Mouse (Mus musculus): ENCODE data around the gene Hdac11.
"Not testable (repeated sequence)": the region's sequence is repeated elsewhere in the genome, so short reads cannot be mapped to it uniquely, and the experiment has no call there.

The Hdac11 gene

DNA sequence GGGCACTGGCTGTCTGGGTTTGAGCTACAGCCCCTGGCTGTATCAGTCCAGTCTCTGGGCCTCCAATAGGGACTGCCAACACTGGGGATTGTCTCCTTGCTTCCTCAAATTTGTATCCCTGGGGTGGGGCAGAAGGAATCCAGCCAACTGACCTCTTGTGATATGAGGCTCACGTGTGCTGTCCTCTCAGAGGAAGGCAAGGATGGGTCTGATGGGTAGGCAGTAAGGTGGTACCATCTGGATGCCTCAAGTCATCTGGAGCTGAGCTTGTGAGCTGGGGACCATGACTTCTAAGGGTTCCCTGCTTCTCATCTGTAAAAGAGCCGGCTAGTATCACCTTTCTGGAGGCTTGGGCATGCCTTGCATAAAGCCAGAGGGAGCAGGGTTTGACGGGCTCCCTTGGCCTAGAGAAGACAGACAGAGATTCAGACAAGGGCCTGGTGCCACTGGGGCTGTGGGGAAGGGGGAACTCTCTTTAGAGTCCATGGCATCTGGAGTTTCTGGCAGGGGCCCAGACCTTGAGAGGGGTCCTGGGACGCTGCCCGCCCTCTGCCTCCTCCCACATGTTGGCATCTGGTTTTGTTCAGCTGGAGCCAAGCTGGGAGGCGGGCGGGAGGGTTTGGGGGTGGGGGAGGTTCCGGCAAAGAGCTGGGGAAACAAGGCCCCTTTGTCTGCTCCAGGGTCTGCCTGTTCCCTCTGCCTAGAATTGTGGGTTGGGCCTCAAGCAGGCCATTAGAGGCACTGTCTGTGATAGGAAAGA is 44.1 kb downstream of the Hdac11 start:
- DNase-seq (ENCODE audit: extremely low spot score, low read depth, low spot score) = peak; percentile 54

DNA sequence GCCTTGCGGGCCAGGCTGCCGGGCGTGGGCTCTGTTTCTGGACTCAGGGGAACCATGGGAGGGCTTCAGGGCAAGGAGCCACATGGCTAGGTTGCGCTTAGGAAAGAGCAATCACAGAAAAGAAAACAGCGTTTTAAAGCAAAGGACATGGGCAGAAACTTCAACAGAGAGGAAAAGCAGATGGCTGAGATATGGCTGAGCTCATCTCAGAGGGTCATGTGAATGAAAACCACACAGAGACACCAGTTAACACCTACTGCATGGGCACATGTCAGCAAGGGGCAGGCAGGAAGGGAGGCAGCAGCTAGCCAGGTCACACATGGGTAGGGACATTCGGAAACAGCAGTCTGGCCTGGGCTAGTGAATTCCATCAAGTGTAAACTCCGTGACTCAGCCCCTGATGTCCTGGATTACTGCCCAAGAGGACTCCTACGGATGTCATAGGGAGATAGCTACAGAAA is 45.4 kb downstream of the Hdac11 start:
- no peak for DNase-seq (ENCODE audit: extremely low spot score, low read depth, low spot score)

DNA sequence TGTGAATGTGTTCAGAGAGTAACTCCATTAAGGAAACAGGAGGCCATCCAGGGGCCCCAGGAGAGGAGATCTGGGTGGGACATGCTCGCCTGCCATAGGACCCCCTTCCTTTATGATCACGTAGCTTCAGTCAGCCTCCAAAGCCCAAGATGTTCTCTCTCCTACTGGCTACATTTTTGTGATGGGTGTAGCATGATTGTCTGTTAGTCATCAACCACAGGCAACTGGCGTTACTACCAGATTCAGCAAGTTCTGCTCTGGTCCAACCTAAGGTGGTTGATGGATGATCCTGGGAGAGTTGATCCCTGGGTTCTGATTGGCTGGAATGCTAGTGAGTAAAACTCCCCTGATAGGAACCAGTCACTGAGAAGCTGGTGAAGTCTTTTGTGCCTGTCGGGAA is 46.1 kb downstream of the Hdac11 start:
- DNase-seq (ENCODE audit: extremely low spot score, low read depth, low spot score) = no peak

DNA sequence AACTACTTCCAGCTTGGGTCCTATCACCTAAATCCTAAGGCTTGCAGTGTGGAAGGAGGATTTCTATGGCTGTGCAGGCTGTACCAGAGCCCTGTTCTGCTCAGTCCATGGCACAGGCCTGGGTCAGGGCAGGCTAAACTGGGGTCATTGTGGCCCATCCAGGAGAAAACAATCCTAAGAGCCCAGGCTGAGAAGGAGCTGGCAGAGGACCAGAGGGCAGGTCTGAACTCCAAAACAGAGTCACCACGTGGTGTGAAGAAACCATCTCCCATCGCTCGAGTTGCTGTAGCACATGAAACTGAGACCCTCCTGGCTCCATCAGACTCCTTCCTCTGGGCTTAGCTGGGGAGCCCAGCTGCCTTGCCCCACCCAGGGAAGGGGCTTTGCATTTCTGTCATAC is 48.9 kb downstream of the Hdac11 start:
- DNase-seq (ENCODE audit: extremely low spot score, low read depth, low spot score) = no peak

DNA sequence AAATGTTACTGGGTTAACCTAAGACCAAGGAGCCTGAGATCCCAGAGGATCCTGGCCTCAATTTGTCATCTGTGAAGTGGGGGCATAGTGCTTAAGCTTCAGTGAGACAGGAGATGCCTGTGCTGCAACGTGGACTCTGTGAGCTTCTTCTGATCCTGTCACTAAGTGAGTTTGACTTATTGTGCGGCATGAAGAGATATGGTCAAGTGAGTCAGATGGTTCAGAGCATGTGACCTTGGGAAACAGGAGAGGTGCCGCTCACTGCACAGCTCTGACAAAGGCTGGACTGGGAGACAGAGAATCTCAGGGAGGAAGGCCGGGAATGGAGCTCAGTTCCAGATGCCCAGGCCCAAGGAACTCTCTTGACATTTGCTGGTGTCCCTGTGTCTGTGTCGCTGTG is 49.3 kb downstream of the Hdac11 start:
- no peak for DNase-seq (ENCODE audit: extremely low spot score, low read depth, low spot score)

DNA sequence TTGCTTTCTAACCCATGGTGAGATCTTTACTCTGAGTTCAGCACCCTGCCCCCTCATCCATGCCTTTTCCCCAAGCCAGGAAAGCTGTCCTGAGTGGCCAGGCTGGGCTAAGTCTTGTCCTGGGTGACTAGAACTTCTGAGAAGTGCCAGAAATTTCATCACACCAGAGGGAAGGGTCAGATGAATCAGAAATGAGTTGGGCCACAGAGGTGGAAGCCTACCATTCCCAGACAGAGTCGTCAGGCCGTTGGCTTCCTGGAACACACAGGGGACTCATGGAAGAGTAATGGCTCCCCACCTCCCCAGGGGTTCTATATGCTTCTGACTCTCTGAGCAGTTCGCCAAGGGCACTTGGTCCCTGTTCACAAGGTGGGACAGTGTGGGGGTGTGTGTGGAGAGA is 51.0 kb downstream of the Hdac11 start:
- DNase-seq (ENCODE audit: extremely low spot score, low read depth, low spot score) = no peak

DNA sequence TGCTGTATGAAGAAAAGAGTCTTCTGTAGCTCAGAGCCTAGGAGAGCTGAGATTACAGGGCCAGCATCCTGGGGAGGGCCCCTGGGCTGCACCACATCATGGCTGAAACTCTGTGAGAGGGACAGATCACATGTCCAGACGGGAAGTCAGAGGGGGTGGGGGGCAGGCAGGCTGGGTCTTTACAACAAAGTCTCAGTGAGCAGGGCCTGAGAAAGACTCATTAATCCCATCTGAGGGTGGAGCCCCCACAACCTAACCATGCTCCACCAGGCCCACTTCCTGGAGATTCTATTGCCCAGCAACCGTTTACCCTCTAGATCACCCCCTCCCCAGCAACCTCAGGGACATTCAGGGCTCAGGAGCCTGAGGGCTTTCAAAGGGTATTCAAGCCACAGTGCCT is 53.3 kb downstream of the Hdac11 start:
- no peak for DNase-seq (ENCODE audit: extremely low spot score, low read depth, low spot score)

DNA sequence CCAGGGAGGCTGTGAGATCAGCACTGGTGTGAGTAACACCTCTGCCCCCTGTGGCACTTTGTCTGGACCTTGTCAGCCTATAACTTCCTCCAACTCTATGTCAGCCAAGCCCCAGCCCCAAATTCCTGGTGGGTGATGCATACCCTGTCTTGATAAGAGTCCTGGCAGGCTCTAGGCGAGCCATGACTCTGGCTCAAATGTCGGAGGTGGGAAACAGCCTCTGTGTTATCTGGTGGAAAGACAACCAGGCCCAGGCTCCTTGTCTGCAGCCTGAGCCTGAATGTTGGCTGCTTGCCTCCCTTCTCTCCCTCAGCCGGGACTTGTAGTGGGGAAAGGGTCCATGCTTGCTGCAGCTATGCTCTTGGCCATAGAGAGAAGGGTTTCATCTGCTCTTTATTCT is 54.4 kb downstream of the Hdac11 start:
- DNase-seq (ENCODE audit: extremely low spot score, low read depth, low spot score) = no peak

DNA sequence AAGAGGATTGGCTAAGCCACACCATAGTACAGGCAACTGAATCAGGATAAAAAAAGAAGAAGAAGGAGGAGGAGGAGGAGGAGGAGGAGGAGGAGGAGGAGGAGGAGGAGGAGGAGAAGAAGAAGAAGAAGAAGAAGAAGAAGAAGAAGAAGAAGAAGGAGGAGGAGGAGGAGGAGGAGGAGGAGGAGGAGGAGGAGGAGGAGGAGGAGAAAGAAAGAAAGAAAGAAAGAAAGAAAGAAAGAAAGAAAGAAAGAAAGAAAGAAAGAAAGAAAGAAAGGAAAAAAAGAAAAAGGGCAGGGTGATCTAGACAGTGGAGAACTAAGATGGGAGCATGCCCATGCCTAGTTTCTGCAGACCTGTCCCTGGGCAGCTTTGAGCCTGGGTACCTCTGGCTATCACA is 55.7 kb downstream of the Hdac11 start, which contains the start of gene Fbln2:
Fbln2 (plus strand) TSS at position 301 of the 400 bp plus-strand sequence.
- DNase-seq (ENCODE audit: extremely low spot score, low read depth, low spot score) = not testable (repeated sequence)

DNA sequence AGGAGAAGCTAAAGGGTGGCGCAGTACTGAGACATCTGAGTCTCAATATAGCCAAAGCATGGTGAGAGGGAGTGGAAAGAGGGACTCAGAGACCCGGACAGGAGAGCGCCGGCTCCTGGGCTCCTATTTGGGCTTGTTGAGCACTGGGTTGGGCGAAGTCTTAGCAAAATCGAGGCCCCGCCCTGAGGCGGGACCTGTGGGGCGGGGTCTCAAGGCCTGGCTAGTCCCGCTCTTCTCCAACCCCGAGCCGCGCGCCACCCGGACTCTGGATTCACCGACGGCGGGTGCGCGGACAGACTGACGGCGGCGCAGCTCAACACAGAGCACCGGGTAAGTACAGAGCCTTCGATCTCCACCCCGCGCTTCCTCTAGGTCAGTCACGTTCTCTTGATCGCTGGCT is 56.1 kb downstream of the Hdac11 start:
- DNase-seq (ENCODE audit: extremely low spot score, low read depth, low spot score) = no peak

DNA sequence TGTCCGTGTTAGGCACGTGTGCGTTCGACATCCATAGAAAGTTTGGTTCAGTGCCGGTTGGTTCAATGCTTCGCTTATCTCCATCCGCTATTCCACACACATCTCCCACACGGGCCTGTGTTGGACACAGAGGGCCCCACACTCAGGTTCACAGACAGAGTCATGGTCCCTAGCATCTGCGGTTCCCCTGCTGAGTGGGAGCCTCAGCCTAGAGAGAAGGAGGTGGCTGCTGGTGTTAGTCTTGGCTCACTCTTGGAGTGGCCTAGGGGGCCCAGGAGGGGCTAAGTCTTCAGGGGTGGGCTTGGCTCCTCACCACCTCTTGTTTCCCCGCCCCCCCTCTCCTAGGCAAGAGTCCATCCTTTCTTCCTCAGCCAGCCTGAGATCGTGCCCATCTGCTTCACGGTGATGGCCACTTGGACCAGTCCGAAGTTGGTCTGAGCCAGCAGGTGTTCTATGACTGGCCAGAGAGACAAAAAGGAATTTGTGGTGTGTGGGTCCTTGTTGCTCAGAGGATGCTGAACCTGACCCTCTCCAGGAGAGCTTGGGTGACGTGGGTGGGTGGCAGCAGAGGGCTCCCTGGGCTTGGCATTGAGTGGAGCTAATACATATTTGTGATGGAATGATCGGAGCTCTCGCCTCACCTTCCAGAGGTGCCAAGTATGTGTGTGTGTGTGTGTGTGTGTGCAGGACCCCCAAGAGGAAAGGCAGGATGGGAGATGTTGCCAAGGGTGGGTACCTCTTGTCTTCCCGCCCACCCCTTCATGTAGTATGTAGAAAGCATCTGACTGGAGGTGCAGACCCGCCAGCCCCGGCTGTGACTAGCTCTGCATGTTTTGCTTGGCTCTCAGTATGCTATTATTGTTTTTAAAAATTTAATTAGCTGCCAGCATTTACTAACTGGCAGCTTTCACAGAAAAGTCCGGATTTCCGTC is 57.1 kb downstream of the Hdac11 start:
- no peak for DNase-seq (ENCODE audit: extremely low spot score, low read depth, low spot score)

DNA sequence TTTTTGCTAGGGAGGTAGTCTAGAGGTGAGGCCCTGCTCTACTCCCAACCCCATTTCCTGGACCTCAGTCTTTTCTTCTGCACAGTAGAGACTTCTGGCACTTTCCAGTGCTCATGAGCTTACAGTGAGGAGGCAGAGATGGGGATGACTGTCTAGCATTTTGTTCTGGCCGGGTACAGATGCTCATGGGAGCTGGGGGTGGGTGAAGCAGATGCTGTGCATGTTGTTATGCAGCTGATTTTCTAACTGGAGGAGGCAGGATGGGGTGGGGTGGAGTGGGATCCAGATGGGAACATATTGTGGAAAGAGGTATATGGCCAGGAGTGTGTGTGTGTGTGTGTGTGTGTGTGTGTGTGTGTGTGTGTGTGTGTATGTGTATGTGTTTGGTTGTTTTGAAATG is 59.0 kb downstream of the Hdac11 start:
- DNase-seq (ENCODE audit: extremely low spot score, low read depth, low spot score) = no peak

DNA sequence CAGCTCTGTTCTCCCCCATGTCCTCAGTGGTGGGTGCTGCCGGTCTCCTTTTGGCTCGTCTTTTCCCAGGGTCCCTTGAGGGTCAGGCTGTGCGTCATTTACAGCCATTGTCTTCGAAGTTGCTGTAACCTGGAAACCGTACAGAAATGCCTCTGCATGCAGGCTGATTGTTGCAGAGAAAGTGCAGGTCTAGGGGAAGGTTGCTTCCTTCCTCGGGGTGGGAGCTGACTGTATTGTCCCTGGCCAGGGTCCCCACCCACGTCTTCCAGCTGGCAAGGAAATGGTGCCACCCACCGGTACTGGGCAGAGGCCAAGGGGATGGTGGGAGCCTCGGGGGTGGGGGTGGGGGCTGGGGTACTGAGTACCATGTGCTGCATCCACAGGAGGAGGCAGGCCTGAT is 62.0 kb downstream of the Hdac11 start:
- no peak for DNase-seq (ENCODE audit: extremely low spot score, low read depth, low spot score)

DNA sequence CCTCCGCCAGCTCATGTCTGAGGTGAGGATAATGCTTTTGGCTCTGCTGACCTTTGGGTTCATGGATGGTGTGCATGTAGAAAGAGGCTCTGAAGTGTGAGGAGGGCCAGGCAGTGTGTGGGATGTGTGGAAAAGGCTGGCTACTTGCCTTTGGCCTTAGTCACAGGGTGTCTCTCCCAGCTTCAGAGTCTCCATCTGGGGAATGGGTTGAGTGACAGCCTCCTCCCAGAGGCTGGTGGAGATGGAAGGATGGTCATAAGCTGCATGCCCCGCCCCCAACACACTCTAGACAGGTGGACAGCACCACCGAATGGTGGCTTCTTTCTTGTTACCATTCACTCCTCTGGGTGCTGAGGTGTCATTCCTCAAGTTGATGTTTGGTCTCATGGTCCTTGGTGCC is 62.4 kb downstream of the Hdac11 start:
- no peak for DNase-seq (ENCODE audit: extremely low spot score, low read depth, low spot score)

DNA sequence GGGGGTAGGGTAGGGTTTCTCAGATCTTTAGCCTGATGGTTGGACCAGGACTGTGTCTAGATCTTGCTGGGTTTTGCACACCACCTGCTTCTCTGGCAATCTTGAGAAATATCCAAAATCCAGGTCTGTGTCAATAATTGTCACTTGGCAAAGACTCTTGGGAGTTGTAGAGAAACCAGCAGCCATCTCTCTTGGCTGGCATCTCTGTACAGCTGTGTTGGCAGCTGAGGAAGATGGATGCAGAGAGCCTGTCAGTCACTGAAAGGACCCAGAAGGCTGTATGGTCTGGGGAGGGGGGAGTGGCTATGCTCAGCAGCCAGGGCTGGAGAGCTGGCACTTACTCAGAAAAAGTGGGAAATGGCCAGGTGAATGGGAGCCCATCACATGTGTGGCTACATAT is 63.6 kb downstream of the Hdac11 start:
- no peak for DNase-seq (ENCODE audit: extremely low spot score, low read depth, low spot score)

DNA sequence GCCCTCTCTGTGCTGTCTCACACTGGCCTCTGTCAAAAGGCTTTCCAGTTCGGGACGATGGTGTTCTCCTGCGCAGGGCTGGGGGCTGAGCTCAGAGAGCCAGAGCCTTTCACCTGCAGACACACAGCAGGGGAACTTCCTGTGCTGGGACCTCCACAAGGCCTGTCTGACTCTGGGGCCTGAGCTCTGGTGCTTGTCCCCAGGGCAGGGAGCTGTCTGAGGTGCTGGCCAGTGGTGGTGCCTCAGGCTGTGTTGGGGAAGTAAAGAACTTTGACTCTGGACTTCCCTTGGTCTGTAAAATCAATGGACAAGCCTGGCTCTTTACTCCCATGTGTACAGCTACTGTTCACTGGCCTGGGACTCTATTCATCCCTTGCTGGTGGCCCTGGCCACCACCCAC is 64.6 kb downstream of the Hdac11 start:
- no peak for DNase-seq (ENCODE audit: extremely low spot score, low read depth, low spot score)

DNA sequence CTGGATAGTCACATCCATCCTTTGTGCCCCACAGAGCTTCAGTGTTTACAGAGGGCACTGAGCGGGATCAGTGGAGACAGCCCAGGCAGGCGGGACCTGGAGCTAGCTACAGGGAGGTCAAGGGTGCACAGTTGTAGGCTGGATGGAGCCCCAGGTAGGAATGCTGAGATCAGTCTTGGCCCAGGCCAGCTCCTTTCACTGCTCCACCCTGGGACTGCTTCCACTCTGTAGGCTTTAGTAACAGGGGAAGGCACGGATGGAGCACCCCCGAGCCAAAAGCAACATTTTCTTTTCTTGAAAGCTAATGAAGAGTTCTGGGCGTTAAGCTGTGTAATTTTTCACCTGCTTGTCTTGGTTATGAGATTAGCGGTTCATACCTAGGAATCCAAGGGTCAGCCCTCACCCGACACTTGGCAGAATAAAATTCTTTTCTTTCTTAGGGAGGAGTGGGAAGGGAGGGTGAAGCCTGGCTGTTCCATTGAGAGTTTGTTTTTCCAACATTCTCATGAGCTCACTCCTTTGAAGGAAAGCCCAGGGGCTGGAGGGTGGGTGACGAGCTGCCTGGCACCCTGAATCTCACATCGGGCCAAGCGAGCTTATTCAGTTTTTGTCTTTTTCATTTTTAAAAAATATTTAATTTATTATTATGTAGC is 66.4 kb downstream of the Hdac11 start:
- no peak for DNase-seq (ENCODE audit: extremely low spot score, low read depth, low spot score)
